Mouse (Mus musculus) left cerebral cortex, postnatal 10 days (tissue): ENCODE measurements around the gene Arhgap11a. TPM values are rescaled to one million over a fixed set of nuclear protein-coding genes. Genes with fewer than 3 reads are reported as not detected.

Source experiments
- DNase-seq, 2 experiments: peaks; one replicate each; pipeline ENCODE4 v3.0.0; 2021 to 2022; ENCODE audit warnings: low spot score in 2 of 2, mixed read lengths in 1 of 2; ENCODE audit errors: extremely low spot score in 1 of 2
- intact Hi-C: fragments of 180-260 bp; cut with DNase I; formaldehyde crosslinking; loops from one replicate; pipeline ENCODE4 v1.15.1; 2025
- total RNA-seq, 2 experiments: library from RNA; stranded (reverse); gene quantifications; 2 replicates each; pipeline ENCODE4 v1.2.3; 2021

The Arhgap11a gene
- total RNA-seq, 2 experiments from 2014 or later: 4.7 to 4.8 TPM

- intact Hi-C loops: loop anchor here (5.0 kb wide), 1 partner anchor 285 kb away; no protein-coding TSS in a partner anchor
Observed at GRCm38 (mm10) chr2:113822367-113822766, 26.1 kb downstream of the Arhgap11a start.

DNA sequence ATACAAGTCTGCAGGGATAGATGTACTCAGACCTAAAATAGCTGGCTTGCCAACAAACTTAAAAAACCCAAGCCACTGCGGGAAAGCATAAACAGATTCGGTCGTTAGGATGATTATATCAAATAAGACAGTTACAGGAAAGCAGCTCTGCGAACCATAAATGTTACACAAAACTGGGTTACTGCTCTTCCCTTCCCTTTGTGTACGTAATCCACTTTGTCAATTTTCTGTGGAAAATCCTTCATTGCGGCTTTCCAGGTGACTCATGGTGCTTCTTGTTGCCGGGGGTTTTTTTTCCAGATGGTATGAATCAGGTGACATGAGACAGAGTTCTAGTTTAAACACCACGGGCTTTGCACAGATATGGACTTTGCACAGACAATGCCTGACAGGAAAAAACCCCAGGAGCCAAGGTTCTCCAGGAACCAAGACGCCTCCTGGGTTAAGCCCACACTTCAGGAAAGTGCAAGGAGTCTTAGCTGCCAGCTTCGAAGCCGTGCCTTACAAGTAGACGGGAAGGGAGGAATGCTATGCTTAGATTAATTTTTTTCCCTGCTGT is 27.2 kb downstream of the Arhgap11a start:
- intact Hi-C loops: loop anchor here (5.0 kb wide), 1 partner anchor 284 kb away; no protein-coding TSS in a partner anchor

More at GRCm38 (mm10) chr2:113822367-113822766, 26.1 kb downstream of the Arhgap11a start:
- DNase-seq: peak in 1 of 2 experiments; percentile 31

DNA sequence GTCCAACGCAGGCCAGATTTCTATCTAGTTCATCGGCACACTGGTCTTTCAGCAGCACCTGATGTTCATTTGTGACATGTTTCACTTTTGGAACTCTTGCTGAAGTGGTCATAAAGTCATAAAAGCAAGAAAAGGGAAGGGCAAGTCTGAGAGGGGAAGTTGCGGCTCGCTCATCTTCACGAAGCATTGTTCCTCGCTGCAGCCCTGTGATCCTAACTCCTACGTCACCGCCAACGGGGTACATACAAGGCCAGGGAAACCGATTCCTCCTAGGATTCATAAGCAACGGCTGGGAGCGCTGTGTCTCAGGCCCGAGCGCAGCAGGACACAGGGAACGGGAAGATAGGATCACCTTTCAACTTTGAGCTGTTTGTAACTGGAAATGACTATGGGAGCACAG is 28.3 kb downstream of the Arhgap11a start:
- intact Hi-C loops: loop anchor here (5.0 kb wide), 1 partner anchor 283 kb away; no protein-coding TSS in a partner anchor
- DNase-seq: no peak

More for the DNA sequence above, 27.2 kb downstream of the Arhgap11a start:
- no peak for DNase-seq

DNA sequence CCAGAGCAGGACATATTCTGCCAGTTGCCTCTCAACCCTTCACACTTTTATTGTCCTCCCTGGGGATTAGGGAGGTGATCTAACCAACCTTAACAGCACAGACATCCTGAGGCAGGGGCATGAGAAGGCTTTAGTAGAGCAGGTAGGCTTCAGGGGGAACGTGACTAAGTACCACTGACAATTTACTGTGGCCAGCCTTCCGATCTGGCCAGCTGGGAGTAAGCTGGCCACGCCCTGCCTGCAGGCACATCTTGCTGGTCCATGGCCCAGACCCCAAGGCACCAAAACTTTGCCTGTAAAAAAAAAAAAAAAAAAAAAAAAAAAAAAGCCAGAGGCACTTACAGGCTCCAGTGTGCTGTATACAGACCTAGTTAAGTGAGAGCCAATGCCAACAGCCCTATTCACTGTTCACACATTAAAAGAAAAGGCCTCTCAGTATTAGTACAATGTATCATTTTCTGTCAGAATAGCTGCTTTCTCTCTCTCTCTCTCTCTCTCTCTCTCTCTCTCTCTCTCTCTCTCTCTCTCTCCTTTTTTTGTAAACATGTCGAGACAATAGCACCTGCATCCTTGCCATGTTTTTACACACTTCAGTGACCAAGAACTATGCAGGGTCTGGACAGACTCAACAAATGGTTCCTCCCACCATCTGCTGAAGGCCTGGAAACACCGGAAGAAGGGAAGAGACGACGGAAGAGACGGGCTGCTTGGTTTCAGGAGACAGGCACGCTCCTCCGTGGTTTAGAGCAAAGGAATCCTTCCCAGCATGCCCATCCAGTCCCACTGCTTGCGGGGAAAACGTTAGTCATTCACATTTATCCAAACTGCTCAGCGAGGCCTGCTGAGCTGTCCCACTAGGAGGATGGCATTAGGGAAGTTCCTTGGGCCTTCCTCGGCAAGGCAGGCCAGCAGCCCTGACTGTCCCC is 30.5 kb downstream of the Arhgap11a start:
- no peak for DNase-seq
- intact Hi-C loops: no loop called here

GRCm38 (mm10) chr2:113807640-113808039 is 40.8 kb downstream of the Arhgap11a start:
- DNase-seq: peak in 1 of 2 experiments; percentile 67
- intact Hi-C loops: loop anchor here (5.0 kb wide), 1 partner anchor 315 kb away; no protein-coding TSS in a partner anchor

- no peak for DNase-seq
- intact Hi-C loops: loop anchor here (5.0 kb wide), 1 partner anchor 315 kb away; no protein-coding TSS in a partner anchor
Observed at GRCm38 (mm10) chr2:113806851-113807577, 41.4 kb downstream of the Arhgap11a start.

- intact Hi-C loops: loop anchor here (5.0 kb wide), 1 partner anchor 313 kb away; no protein-coding TSS in a partner anchor
- DNase-seq: no peak
Observed at GRCm38 (mm10) chr2:113805765-113806164, 42.7 kb downstream of the Arhgap11a start.

- no peak for DNase-seq
- intact Hi-C loops: no loop called here
Observed at GRCm38 (mm10) chr2:113803753-113804152, 44.7 kb downstream of the Arhgap11a start.

DNA sequence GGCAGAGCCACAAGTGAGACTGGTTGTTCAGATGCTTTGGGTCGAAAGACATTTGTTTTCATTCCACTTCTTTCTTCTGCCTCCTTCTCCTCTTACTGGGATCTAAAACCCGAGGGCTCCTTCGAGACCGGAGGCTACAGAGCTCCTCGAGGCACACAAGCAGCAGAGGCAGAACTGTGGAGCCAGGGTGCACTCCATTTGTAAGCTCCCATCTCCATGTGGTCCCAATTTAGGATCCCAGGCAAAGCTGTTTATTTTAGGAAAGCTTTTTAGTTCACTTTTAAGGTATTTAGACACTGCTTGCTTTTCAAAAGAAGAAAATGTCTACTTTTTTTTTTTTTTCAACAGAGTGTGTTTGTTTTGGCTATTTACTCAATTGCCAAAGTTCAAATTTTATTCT is 47.6 kb downstream of the Arhgap11a start:
- DNase-seq: no peak
- intact Hi-C loops: no loop called here

- no peak for DNase-seq
- intact Hi-C loops: no loop called here
Observed at GRCm38 (mm10) chr2:113798605-113799004, 49.9 kb downstream of the Arhgap11a start.

DNA sequence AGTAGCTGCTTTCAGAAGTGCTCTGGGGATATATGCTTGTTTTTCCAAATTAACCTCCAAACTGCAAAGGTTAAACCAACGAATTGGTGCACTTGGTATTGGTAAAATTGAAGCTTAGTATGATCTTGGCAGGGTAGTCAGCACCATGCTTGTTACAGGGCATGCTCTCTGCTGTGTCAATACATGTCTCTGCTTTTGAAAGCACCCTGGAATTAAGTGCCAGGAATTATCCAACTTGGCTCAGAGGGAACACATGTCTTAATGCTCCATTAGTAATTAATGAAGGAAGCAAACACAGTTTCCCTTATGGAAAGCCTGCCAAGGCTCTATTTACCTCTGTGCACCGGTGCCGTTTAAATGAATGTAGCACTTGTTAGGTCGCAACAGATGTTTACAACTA is 53.3 kb downstream of the Arhgap11a start:
- intact Hi-C loops: no loop called here
- no peak for DNase-seq

- intact Hi-C loops: no loop called here
- no peak for DNase-seq
Observed at GRCm38 (mm10) chr2:113793521-113793920, 54.9 kb downstream of the Arhgap11a start.

DNA sequence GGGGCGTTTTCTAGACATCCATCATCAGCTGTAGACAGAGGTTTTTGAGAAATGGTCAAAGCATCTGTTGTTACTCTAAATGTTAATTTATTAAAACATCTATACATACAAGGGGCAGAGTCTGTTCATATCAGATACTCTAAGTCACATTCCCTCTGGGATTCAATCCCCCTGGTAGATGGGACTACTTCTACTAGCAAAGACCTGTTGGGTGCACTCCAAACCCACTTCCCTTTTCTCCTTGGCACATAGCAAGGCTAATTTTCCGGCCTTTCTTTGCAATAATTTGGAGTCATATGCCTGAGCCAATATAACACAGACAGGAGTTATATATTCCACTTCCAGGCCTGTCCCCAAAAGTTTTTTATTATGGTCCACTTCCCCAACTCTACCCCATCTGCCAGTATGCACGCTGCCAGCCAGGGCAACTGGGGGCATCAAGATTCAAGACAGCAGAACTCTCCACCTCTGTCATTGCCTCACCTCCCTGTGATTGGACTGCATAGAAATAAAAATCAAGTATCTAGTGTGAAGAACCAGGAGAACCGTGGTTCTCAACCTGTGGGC is 59.6 kb downstream of the Arhgap11a start:
- intact Hi-C loops: no loop called here
- DNase-seq: no peak

GRCm38 (mm10) chr2:113787882-113788281 is 60.6 kb downstream of the Arhgap11a start:
- DNase-seq: no peak
- intact Hi-C loops: no loop called here

GRCm38 (mm10) chr2:113784851-113785250 is 63.6 kb downstream of the Arhgap11a start:
- intact Hi-C loops: no loop called here
- DNase-seq: no peak

DNA sequence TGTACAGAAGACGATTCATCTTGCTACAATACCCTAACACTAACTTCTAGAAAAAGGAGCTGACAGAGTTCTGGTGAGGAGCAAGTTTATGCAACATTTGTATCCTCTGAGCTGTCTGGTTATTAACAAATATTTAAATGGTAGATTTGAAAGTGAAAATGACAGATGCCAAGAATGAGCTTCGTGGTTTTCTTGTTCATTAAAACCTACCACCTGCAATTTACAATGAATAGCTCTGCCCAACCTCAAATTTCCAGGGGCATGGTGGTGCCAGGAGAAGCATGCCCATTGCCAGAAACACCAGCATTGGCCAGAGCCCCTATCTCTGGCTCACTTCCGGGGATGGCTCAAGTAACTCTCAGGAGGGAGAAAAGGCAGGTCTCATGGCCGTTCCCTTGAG is 66.9 kb downstream of the Arhgap11a start:
- DNase-seq: no peak
- intact Hi-C loops: no loop called here
